Mouse (Mus musculus): Measurements from ENCODE around the gene Zfp870. TPM values are rescaled to one million over a fixed set of nuclear protein-coding genes. Genes with fewer than 3 reads are reported as not detected.
"Not testable (repeated sequence)": the region's sequence is repeated elsewhere in the genome, so short reads cannot be mapped to it uniquely, and the experiment has no call there.

Gene Zfp870
- total RNA-seq, 4 experiments from 2014 or later, result 6.3 to 9.0 (median 7.5) TPM

- no peak for DNase-seq (ENCODE audit: low spot score)
Observed at GRCm38 (mm10) chr17:32872091-32872490, 19.4 kb downstream of the Zfp870 start.

GRCm38 (mm10) chr17:32871483-32871882 lies 20.0 kb downstream of the Zfp870 start:
- DNase-seq (ENCODE audit: low spot score), result no peak

GRCm38 (mm10) chr17:32867266-32867665 lies 24.2 kb downstream of the Zfp870 start:
- DNase-seq (ENCODE audit: low spot score), result not testable (repeated sequence)

- not testable (repeated sequence) for DNase-seq (ENCODE audit: low spot score)
Observed at GRCm38 (mm10) chr17:32856713-32857112, 34.7 kb downstream of the Zfp870 start.

GRCm38 (mm10) chr17:32851581-32851980 lies 39.9 kb downstream of the Zfp870 start:
- no peak for DNase-seq (ENCODE audit: low spot score)

- no peak for DNase-seq (ENCODE audit: low spot score)
Observed at GRCm38 (mm10) chr17:32841388-32841787, 50.1 kb downstream of the Zfp870 start.

- peak; percentile 10 for DNase-seq (ENCODE audit: low spot score)
Observed at GRCm38 (mm10) chr17:32839083-32839802, 52.2 kb downstream of the Zfp870 start.

GRCm38 (mm10) chr17:32830418-32830782 lies 61.0 kb downstream of the Zfp870 start:
- no peak for DNase-seq (ENCODE audit: low spot score)

- peak; percentile 82 for DNase-seq (ENCODE audit: low spot score)
Observed at GRCm38 (mm10) chr17:32829540-32830417, 61.7 kb downstream of the Zfp870 start, which contains the start of gene Zfp799. Gene Zfp799, minus strand, starts transcription at chr17:32830261.

Other genes with a start within 250 kb of the Zfp870 start
- gene Cyp4f40, start 232.7 kb downstream of the Zfp870 start, total RNA-seq (2022), result not detected
- under 1 TPM in 1 of 4 experiments, not detected in 3; 0.16 TPM for gene Cyp4f15, start 206.0 kb downstream of the Zfp870 start, total RNA-seq (2022)
- 10 to 100 TPM; 28.7 to 30.8 (median 29.3) TPM for gene Zfp871, start 103.4 kb downstream of the Zfp870 start, total RNA-seq (2022)
- under 1 TPM; 0.16 to 0.38 (median 0.25) TPM for gene Zfp811, start 81.7 kb downstream of the Zfp870 start, total RNA-seq (2022)
- gene Zfp799, start 61.4 kb downstream of the Zfp870 start, total RNA-seq (2022), result 10 to 100 TPM in 2 of 4 experiments, 1 to 10 TPM in 2; 5.9 to 12.0 (median 9.9) TPM
- gene Cyp4f14, start 25.7 kb upstream of the Zfp870 start, total RNA-seq (2022), result under 1 TPM in 2 of 4 experiments, not detected in 2; 0.11 to 0.72 TPM
- 10 to 100 TPM in 2 of 4 experiments, 1 to 10 TPM in 2; 7.7 to 15.3 (median 9.5) TPM for gene Cyp4f13, start 55.8 kb upstream of the Zfp870 start, total RNA-seq (2022)
- gene Zfp472, start 74.2 kb upstream of the Zfp870 start, total RNA-seq (2022), result 1 to 10 TPM; 2.0 to 2.9 (median 2.4) TPM
- 1 to 10 TPM; 7.0 to 7.4 (median 7.1) TPM for gene Zfp952, start 101.5 kb upstream of the Zfp870 start, total RNA-seq (2022)
- 1 to 10 TPM; 2.0 to 5.4 (median 4.4) TPM for gene Zfp763, start 141.8 kb upstream of the Zfp870 start, total RNA-seq (2022)
- not detected for gene 4921501E09Rik, start 176.4 kb upstream of the Zfp870 start, total RNA-seq (2022)
- 1 to 10 TPM; 4.2 to 7.0 (median 4.8) TPM for gene Zfp563, start 197.7 kb upstream of the Zfp870 start, total RNA-seq (2022)
- under 1 TPM in 3 of 4 experiments, not detected in 1; 0.05 to 0.19 (median 0.12) TPM for gene Morc2b, start 248.0 kb upstream of the Zfp870 start, total RNA-seq (2022)